Mouse (Mus musculus): ENCODE measurements around the gene Nosip. TPM values are rescaled to one million over a fixed set of nuclear protein-coding genes. Genes with fewer than 3 reads are reported as not detected.
"Not testable (repeated sequence)": the region's sequence is repeated elsewhere in the genome, so short reads cannot be mapped to it uniquely, and the experiment has no call there.

The Nosip gene
- polyA plus RNA-seq, 1 experiment from 2014 or later, result 38.7 TPM

GRCm38 (mm10) chr7:45023711-45024110 lies 38.5 kb upstream of the Nosip start:
- 62% methylated on average over 5 of the region's 5 CpGs for WGBS (ENCODE audit: insufficient replicate concordance)
- H3K4me2 ChIP-seq; H3K4me1 ChIP-seq; H3K9ac ChIP-seq; ATAC-seq; H3K4me3 ChIP-seq; H3K9me3 ChIP-seq (replicated peaks); H3K27ac ChIP-seq: not testable (repeated sequence)
- Histone ChIP-seq H3K36me3 (peaks cover 19% of the 10 kb centered on the region), H3K27me3 (replicated peaks) (peaks cover 27% of the 10 kb centered on the region)

GRCm38 (mm10) chr7:45024281-45025248 lies 37.7 kb upstream of the Nosip start:
- Histone ChIP-seq H3K36me3 (peaks cover 28% of the 10 kb centered on the region), H3K9me3 (replicated peaks) (no peaks in the 10 kb centered on the region), H3K4me1 (no peaks in the 10 kb centered on the region; the same call in 1 of the 2 replicates), H3K9ac (no peak overlapping the region), H3K27ac (no peak overlapping the region), H3K4me2 (no peak overlapping the region), H3K27me3 (replicated peaks) (peaks cover 18% of the 10 kb centered on the region), H3K4me3 (no peak overlapping the region)
- 68% methylated on average over 15 of the region's 15 CpGs for WGBS (ENCODE audit: insufficient replicate concordance)
- no peak for ATAC-seq

DNA sequence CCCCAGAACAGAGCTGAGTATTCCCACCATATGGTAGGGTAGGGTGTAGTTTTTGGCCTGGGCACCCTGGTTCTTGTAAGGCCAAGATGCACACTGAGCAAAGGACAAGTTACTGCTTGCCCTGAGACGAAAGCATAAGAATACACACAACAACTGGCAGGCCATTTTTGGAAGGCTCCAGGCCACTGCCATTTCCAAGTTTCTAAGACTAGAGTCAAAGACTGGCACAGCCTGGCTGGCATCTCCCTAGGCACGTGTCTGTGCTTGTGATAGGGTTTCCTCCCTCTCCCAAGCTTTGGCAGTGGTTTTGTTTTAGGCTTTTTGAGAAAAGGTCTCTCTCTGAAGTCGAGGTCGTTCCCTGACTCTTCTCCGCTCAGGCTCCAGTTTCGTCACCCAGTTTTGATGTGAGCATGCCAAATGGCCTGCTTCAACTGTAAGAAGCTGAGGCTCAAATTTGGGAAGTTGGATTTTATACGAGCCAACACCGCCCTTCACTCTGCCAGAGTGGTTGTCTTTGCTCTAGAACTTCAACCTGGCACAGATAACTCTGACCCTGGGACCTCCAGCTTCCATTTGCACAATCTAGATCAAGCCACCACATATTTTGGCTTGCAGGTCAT lies 36.5 kb upstream of the Nosip start:
- Histone ChIP-seq H3K4me1 (no peaks in the 10 kb centered on the region; the same call in 1 of the 2 replicates), H3K36me3 (peaks cover 39% of the 10 kb centered on the region), H3K4me3 (no peak overlapping the region), H3K27me3 (replicated peaks) (peaks cover 7% of the 10 kb centered on the region), H3K9me3 (replicated peaks) (no peaks in the 10 kb centered on the region), H3K4me2 (no peak overlapping the region), H3K9ac (no peak overlapping the region), H3K27ac (no peak overlapping the region)
- WGBS (ENCODE audit: insufficient replicate concordance), result 62% methylated on average over 8 of the region's 8 CpGs
- ATAC-seq, result no peak

DNA sequence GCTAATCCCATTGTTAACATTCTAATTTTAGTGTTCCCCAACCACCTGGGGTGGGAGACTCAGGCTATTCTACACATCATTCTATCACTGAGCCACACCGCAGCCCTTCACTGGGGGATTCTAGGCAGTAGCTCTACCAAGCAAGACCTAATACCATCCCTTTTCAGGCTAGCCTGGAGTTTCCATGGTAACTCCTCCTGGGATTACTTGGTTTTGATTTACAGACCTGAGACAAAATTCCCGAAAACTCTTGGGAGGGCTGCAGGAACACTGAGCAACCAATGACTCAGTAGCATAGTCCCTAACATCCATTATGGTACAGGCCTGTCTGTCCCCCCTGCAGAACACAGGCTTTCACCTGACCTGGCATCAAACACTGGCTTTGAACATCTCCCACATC lies 36.0 kb upstream of the Nosip start:
- no peak overlapping the region for H3K27ac ChIP-seq
- no peak overlapping the region for H3K9ac ChIP-seq
- H3K4me2 ChIP-seq, result no peak overlapping the region
- H3K36me3 ChIP-seq, result peaks cover 45% of the 10 kb centered on the region
- H3K4me3 ChIP-seq, result no peak overlapping the region
- 70% methylated on average over 2 of the region's 2 CpGs for WGBS (ENCODE audit: insufficient replicate concordance)
- no peaks in the 10 kb centered on the region; the same call in 1 of the 2 replicates for H3K4me1 ChIP-seq
- H3K27me3 ChIP-seq (replicated peaks), result peaks cover 2% of the 10 kb centered on the region
- no peak for ATAC-seq
- no peaks in the 10 kb centered on the region for H3K9me3 ChIP-seq (replicated peaks)

DNA sequence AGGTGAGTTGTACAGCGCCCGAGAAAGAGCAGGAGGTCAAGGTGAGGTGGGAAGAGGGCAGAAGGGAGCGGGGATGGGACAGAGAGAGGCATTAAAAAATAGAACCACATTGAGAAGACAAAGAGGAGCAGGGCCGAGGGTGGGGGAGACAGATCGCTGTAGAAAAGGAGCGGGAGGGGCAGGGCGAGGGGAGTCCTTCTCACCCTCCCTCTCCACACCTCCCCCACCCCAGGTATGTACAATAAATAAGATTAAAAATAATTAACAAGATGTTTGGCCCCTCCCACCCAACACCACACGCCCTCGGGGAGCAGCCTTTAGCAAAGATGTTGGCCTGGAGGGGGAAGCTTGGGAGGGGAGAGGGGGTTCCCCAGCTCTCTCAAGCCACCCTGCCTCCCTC lies 34.5 kb upstream of the Nosip start:
- Histone ChIP-seq H3K4me2 (no peak overlapping the region), H3K27me3 (replicated peaks) (no peaks in the 10 kb centered on the region), H3K27ac (no peak overlapping the region), H3K36me3 (peaks cover 60% of the 10 kb centered on the region), H3K9ac (no peak overlapping the region), H3K9me3 (replicated peaks) (no peaks in the 10 kb centered on the region), H3K4me1 (no peaks in the 10 kb centered on the region; the same call in 1 of the 2 replicates), H3K4me3 (no peak overlapping the region)
- no peak for ATAC-seq
- whole genome bisulfite sequencing (ENCODE audit: insufficient replicate concordance), result 76% methylated on average over 9 of the region's 9 CpGs

- no peak overlapping the region for H3K9ac ChIP-seq
- no peaks in the 10 kb centered on the region; the same call in 1 of the 2 replicates for H3K4me1 ChIP-seq
- ATAC-seq, result no peak
- no peaks in the 10 kb centered on the region for H3K9me3 ChIP-seq (replicated peaks)
- WGBS (ENCODE audit: insufficient replicate concordance), result 78% methylated on average over 11 of the region's 11 CpGs
- peaks cover 66% of the 10 kb centered on the region for H3K36me3 ChIP-seq
- H3K4me2 ChIP-seq, result no peak overlapping the region
- no peak overlapping the region for H3K4me3 ChIP-seq
- H3K27me3 ChIP-seq (replicated peaks), result no peaks in the 10 kb centered on the region
- H3K27ac ChIP-seq, result no peak overlapping the region
These were observed 33.9 kb upstream of the Nosip start for GRCm38 (mm10) chr7:45028351-45028750.

DNA sequence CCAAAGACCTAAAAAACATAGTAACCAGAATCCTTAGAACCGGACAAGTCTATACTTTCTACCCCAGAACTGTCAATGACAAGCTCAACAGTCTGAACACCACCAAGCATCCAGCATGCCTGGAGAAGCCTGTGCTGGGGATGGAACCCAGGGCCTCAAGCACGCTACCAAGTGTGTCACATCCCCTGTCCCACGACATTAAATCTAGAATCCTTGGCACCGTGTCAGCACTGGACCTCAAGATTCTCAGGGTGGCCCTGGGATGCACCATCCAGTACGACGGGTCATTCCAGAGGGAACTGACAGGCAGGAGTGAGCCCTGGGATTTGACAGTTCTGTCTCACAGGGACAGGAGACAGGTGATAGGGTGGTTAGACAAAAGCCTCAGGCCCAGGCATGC lies 32.2 kb upstream of the Nosip start:
- Histone ChIP-seq H3K4me1 (no peaks in the 10 kb centered on the region; the same call in 1 of the 2 replicates), H3K36me3 (peaks cover 82% of the 10 kb centered on the region), H3K4me2 (no peak overlapping the region), H3K9ac (no peak overlapping the region), H3K9me3 (replicated peaks) (no peaks in the 10 kb centered on the region), H3K27me3 (replicated peaks) (no peaks in the 10 kb centered on the region), H3K27ac (no peak overlapping the region), H3K4me3 (no peak overlapping the region)
- ATAC-seq, result no peak
- WGBS (ENCODE audit: insufficient replicate concordance), result 82% methylated on average over 6 of the region's 6 CpGs

DNA sequence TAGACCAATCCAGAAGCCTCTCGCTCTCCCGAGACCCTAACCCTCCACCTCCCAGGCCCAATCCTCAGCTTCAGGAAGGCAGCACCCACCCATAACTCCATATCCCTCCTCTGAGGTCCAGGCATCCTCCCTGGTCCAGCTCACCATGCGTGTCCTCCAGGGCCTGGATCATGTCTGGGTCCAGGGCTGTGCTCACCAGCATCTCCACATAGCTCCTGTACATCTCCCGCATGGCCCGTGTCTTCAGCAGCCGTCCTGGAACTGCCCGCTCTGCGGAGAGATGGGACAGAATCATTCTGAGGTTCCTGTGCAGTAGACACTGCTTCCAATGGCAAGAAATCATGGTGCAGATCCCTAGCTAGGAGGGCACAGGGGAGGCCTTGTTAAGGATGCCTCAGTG lies 31.4 kb upstream of the Nosip start:
- no peaks in the 10 kb centered on the region for H3K27me3 ChIP-seq (replicated peaks)
- H3K4me1 ChIP-seq, result no peaks in the 10 kb centered on the region; the same call in 1 of the 2 replicates
- H3K4me3 ChIP-seq, result no peak overlapping the region
- no peak overlapping the region for H3K4me2 ChIP-seq
- no peak overlapping the region for H3K27ac ChIP-seq
- ATAC-seq, result no peak
- peaks cover 91% of the 10 kb centered on the region for H3K36me3 ChIP-seq
- 91% methylated on average over 8 of the region's 8 CpGs for WGBS (ENCODE audit: insufficient replicate concordance)
- no peak overlapping the region for H3K9ac ChIP-seq
- H3K9me3 ChIP-seq (replicated peaks), result no peaks in the 10 kb centered on the region

GRCm38 (mm10) chr7:45033722-45034359 lies 28.4 kb upstream of the Nosip start:
- WGBS (ENCODE audit: insufficient replicate concordance), result 87% methylated on average over 19 of the region's 19 CpGs

GRCm38 (mm10) chr7:45035631-45036030 lies 26.6 kb upstream of the Nosip start:
- Histone ChIP-seq H3K36me3 (peaks cover 99% of the 10 kb centered on the region), H3K27ac (no peak overlapping the region), H3K9ac (no peak overlapping the region), H3K4me2 (no peak overlapping the region), H3K4me1 (no peaks in the 10 kb centered on the region), H3K4me3 (no peak overlapping the region), H3K9me3 (replicated peaks) (no peaks in the 10 kb centered on the region), H3K27me3 (replicated peaks) (no peaks in the 10 kb centered on the region)
- WGBS (ENCODE audit: insufficient replicate concordance), result 77% methylated on average over 3 of the region's 3 CpGs
- ATAC-seq, result no peak

More at GRCm38 (mm10) chr7:45033722-45034359, 28.4 kb upstream of the Nosip start:
- H3K9me3 ChIP-seq (replicated peaks), result no peaks in the 10 kb centered on the region
- H3K4me2 ChIP-seq, result no peak overlapping the region
- no peaks in the 10 kb centered on the region for H3K27me3 ChIP-seq (replicated peaks)
- H3K36me3 ChIP-seq, result peaks cover 99% of the 10 kb centered on the region
- no peak overlapping the region for H3K9ac ChIP-seq
- no peak overlapping the region for H3K27ac ChIP-seq
- H3K4me1 ChIP-seq, result no peaks in the 10 kb centered on the region
- no peak for ATAC-seq
- no peak overlapping the region for H3K4me3 ChIP-seq

GRCm38 (mm10) chr7:45036702-45037101 lies 25.5 kb upstream of the Nosip start:
- peaks cover 99% of the 10 kb centered on the region for H3K36me3 ChIP-seq
- no peak overlapping the region for H3K4me3 ChIP-seq
- no peaks in the 10 kb centered on the region for H3K9me3 ChIP-seq (replicated peaks)
- H3K27me3 ChIP-seq (replicated peaks), result no peaks in the 10 kb centered on the region
- H3K4me2 ChIP-seq, result no peak overlapping the region
- no peaks in the 10 kb centered on the region for H3K4me1 ChIP-seq
- no peak overlapping the region for H3K27ac ChIP-seq
- no peak for ATAC-seq
- 80% methylated on average over 11 of the region's 11 CpGs for WGBS (ENCODE audit: insufficient replicate concordance)
- no peak overlapping the region for H3K9ac ChIP-seq

Data from liver, embryonic 12.5 days (tissue).